Mouse (Mus musculus): Measurements from ENCODE around the gene Slc38a4.

The Slc38a4 gene
- long read RNA-seq, experiment 1, partial matches to known transcripts = 0 of 2 reads
- long read RNA-seq, experiment 1, other reads (novel, unspliced or antisense) = 0 of 2 reads
- long read RNA-seq, experiment 2, partial matches to known transcripts = 1 of 2 reads
- long read RNA-seq, experiment 2, other reads (novel, unspliced or antisense) = 0 of 2 reads

GRCm38 (mm10) chr15:97055794-97056193 lies at the start of gene Slc38a4:
Gene Slc38a4, minus strand, starts transcription at chr15:97055956.
- intact Hi-C loops (cut with DNase I) = no loop called here

GRCm38 (mm10) chr15:97104889-97105391 lies 49.2 kb upstream of the Slc38a4 start:
- intact Hi-C loops (cut with DNase I) = no loop called here

- intact Hi-C loops (cut with DNase I) = no loop called here
Measured at GRCm38 (mm10) chr15:97104048-97104447, 48.3 kb upstream of the Slc38a4 start.

- intact Hi-C loops (cut with DNase I) = no loop called here
Measured at GRCm38 (mm10) chr15:97102811-97103210, 47.1 kb upstream of the Slc38a4 start.

- intact Hi-C loops (cut with DNase I) = no loop called here
Measured at GRCm38 (mm10) chr15:97102181-97102580, 46.4 kb upstream of the Slc38a4 start.

- intact Hi-C loops (cut with DNase I) = no loop called here
Measured at GRCm38 (mm10) chr15:97099101-97099500, 43.3 kb upstream of the Slc38a4 start.

- intact Hi-C loops (cut with DNase I) = no loop called here
Measured at GRCm38 (mm10) chr15:97097548-97097947, 41.8 kb upstream of the Slc38a4 start.

GRCm38 (mm10) chr15:97089526-97089925 lies 33.8 kb upstream of the Slc38a4 start:
- intact Hi-C loops (cut with DNase I) = no loop called here

- intact Hi-C loops (cut with DNase I) = no loop called here
Measured at GRCm38 (mm10) chr15:97085833-97086232, 30.1 kb upstream of the Slc38a4 start.

GRCm38 (mm10) chr15:97077665-97078064 lies 21.9 kb upstream of the Slc38a4 start:
- intact Hi-C loops (cut with DNase I) = no loop called here

GRCm38 (mm10) chr15:97076092-97076491 lies 20.3 kb upstream of the Slc38a4 start:
- intact Hi-C loops (cut with DNase I) = no loop called here

GRCm38 (mm10) chr15:97075240-97075639 lies 19.5 kb upstream of the Slc38a4 start:
- intact Hi-C loops (cut with DNase I) = no loop called here

GRCm38 (mm10) chr15:97072859-97073826 lies 17.4 kb upstream of the Slc38a4 start:
- intact Hi-C loops (cut with DNase I) = no loop called here

GRCm38 (mm10) chr15:97067340-97068136 lies 11.8 kb upstream of the Slc38a4 start:
- intact Hi-C loops (cut with DNase I) = no loop called here

GRCm38 (mm10) chr15:97066937-97067336 lies 11.2 kb upstream of the Slc38a4 start:
- intact Hi-C loops (cut with DNase I) = no loop called here

- intact Hi-C loops (cut with DNase I) = no loop called here
Measured at GRCm38 (mm10) chr15:97063211-97063610, 7.5 kb upstream of the Slc38a4 start.

- intact Hi-C loops (cut with DNase I) = no loop called here
Measured at GRCm38 (mm10) chr15:97060973-97061372, 5.2 kb upstream of the Slc38a4 start.

GRCm38 (mm10) chr15:97060571-97060970 lies 4.8 kb upstream of the Slc38a4 start:
- intact Hi-C loops (cut with DNase I) = no loop called here

GRCm38 (mm10) chr15:97060102-97060501 lies 4.3 kb upstream of the Slc38a4 start:
- intact Hi-C loops (cut with DNase I) = no loop called here

GRCm38 (mm10) chr15:97059071-97060041 lies 3.6 kb upstream of the Slc38a4 start:
- intact Hi-C loops (cut with DNase I) = no loop called here

Measured in adrenal gland (tissue).